Mouse (Mus musculus): ENCODE results near the gene Slc38a1.

Slc38a1 gene

DNA sequence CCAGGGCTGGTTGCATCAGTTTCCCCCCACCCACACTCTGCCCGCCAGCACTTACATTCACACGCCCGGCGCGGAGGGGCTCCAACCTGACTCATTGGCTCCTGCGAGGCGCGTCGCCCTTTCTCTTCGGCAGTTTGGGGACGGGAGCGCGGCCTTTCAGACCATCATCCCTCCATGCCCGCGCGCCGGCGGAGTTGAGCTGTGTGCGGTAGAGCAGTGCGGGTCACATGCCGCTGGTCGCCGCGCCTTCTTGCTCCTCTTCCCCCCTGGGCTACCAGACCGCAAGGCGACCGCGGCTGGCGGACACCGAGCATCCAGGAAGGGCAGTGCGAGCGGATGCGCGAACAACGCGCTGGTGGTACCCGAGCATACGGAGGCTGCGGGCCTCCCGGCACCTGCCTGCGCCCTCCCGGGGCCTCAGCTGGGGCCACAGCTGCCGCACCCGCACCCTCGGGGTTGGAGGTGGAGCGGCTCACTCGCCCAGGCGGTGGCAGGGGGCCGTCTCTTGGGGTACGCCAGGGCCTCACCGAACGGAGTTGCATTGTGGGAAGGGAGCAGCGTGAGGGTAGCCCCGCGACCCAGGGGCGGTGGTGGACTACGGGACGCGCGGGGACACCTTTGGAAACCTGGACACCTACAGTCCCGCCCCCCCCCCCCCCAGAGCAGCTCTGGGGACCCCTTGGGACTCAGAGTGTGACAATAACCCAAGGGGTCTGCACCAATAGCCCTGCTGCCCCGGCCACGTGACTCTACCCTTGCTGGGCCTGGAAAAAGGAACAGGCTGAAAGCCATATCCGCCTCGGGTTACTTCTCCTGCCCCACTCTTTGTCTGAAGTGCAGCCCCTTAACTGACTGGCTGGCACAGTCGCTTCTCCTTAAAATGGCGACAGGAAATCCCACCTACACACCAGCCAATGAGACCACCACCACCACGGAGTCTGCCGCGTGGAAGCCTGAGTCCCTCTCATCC is at the start of gene Slc38a1:
Gene Slc38a1 (minus strand): TSS at position 478 of the 970 bp plus-strand sequence.
- peak in 1 of 2 experiments; percentile 38 for DNase-seq (ENCODE audit: low spot score in 2 of 2)

DNA sequence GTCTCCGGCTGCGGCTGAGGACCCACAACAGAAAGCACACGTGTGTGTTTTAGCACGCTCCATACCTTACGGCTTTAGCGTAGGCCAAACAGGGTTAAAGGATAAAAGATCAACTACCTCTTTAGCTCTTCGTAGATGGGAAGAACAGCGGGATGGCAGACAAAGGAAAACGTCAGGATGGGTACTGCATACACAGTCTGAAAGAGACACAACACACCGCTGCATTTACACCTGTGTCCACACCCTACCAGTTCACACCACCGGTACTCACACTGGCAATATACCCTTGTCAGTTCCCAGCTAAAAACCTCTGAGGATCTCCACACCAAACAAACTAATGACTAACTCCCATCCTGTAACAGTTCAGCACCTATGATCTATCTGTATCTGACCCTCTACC is 49.7 kb upstream of the Slc38a1 start:
- DNase-seq (ENCODE audit: low spot score in 2 of 2): no peak

DNA sequence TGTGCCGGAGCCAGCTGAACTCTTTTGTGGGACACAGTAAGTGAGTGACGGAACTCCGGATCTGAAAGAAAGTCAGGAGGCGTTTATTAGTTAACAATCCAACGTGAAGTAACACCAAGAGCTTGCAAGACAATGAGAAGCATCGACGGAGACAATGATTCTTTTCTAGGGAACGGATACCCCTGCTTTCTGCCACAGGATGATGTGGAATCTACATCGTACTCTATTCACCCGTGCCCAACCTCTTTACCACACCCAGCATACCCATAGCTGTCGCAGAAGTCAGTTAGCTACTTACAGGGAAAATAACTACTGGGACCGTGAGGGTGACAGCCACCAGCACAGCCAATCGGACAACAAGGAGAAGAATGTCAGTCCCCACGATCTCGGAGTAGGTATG is 48.7 kb upstream of the Slc38a1 start:
- no peak for DNase-seq (ENCODE audit: low spot score in 2 of 2)

DNA sequence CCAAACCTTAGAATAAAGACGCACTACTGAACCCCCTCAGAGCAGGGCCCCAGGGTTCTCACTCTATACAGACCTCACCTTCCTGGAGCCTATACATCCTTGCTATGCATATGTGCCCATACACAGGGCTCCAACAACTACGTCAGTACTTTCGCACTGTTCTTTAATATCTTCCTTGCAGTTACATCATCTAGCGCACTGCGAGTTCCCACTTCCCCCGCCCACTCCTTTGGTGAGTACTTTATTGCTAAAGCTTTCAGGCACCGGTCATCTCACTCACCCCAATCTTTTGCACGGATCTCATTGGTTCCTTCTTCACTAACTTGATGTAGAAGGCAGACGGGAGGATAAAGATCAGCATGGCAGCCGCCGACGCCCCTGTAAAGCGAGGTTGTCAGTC is 48.1 kb upstream of the Slc38a1 start:
- no peak for DNase-seq (ENCODE audit: low spot score in 2 of 2)

DNA sequence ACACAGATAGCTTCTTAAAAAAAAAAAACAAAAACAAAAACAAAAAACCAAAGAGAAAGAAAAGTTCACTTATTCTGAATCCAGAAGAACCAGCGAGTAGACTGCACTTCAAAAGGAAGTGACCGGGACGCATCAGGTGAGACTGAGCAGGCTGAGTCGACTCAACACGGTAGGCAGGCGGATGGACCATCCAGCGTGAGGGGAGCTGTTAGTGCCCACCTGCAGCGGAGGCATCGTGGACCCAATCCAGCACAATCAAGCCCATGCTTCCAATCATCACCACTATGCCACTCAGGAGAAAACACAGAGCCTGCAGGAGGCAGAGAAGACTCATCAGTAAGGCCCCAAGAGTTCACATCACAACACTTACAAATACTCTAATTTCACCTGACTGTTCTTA is 47.2 kb upstream of the Slc38a1 start:
- no peak for DNase-seq (ENCODE audit: low spot score in 2 of 2)

DNA sequence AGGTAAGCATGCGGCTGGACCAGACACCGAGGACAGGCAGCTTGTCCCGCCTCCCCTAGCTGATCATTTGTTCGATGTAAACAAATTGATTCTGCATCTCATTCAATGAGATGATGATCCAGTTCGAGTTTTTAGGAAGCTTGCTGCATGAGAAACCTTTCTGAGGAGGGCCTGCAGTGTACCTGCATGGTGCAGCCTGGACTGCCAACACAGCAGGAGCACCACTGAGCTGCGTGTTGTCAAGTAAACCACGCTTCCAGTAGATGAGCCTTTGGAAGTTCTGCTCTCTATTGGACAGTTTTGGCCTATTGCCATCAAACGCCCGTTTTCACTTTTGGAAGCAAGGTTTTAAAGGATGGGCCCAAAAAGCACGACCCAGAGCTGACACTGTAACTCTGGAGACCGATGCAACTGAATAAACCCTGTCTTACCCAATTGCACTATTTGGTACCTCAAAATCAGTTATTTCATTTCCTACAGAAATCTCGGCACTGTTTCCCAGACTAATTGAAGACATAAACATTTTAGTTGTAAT is 46.1 kb upstream of the Slc38a1 start:
- no peak for DNase-seq (ENCODE audit: low spot score in 2 of 2)

DNA sequence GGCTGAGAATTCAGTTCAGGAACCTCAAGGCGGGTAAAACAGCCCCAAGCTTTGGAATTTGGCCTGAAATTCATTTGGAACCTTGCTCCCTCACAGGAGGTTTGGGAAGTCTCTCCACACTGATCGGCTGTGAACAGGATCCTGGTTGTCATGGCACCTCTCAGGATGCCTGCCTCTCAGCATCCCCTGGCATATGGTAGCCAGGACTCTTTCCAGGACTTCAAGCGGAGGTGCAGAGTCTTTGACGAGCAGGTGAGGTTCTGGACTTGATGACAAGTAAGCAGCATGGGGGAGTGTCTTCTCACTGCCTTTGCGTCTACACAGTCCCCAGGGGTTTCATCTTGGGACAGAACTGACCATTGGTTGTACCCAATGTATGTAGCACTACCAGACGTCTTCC is 45.3 kb upstream of the Slc38a1 start:
- no peak for DNase-seq (ENCODE audit: low spot score in 2 of 2)

DNA sequence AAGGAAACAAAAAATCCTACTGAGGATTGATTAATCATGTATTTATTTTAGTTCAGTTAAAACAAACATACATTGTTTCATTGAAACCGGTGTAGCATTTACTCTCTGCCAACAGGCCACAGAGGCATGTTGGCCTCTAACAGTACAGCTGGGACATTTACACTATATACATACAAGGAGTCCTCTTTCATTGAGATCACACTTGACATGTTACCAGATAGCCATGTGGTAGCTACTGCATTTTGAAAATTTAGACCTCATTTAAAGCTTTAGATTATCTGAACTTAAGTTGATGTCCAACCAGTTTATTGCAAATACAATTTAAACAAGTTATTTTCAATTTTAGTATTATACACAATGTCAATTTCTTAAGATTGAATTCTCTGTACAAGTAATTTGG is 44.7 kb upstream of the Slc38a1 start:
- no peak for DNase-seq (ENCODE audit: low spot score in 2 of 2)

DNA sequence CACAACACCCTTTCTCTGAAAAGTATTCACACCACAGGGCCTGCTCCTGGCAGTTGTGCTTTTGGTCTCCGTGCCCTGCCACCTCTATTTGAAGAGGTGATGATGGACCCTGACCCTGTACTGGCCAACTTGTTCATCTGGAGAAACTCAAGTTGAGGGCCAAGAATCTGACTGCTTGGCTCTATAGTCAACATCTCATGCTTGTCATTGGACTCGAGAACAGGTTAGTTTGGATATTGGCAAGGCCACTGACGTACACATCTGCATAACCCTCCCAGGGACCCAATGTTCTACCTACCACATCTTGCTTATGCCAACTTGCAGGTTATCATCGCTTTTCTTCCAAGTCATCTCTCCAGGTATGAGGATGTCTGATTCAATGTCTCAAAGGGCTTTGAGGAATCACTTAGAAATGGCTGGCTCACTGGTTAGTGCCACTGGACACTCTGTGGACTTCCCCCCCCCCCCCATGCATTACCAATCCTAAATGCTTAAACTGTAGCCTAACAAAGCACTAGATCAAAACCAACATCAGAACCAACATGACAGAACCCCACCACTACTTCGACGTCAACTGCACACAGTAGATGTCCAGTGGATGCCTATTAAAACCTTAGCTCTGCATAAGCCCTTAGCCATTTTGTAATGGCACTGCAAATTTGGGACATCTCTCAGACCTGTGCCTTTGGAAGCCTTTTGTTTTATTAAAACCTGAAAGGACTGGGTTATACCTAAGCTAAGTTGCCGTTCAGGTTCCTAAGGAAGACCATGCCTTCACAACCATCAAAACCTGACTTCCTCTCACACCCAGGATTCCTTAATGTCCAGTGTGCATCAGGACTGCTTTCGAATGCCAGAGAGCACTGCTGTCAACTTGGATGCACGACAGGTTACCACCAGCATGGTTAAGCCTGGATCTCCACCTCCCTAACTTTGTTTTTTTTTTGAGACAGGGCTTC is 43.8 kb upstream of the Slc38a1 start:
- no peak for DNase-seq (ENCODE audit: low spot score in 2 of 2)

DNA sequence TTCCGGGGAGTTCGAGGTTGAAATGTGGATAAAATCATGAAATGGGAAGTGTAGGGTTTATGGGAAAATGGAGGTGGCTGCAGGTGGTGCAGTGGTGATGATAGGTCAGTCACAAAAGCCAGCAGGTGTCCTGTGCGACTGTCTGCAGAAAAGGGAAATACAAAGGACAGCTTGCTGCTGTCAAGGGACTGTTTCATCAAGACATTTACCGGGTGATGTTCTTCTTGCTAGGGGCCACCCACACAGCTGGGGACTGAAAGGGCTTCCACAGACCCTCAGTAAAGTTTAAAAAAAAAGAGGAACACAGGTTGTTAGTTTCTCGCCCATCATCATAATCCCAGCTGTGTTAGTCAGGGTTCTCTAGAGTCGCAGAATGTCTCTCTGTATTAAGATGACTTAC is 42.6 kb upstream of the Slc38a1 start:
- DNase-seq (ENCODE audit: low spot score in 2 of 2): no peak

DNA sequence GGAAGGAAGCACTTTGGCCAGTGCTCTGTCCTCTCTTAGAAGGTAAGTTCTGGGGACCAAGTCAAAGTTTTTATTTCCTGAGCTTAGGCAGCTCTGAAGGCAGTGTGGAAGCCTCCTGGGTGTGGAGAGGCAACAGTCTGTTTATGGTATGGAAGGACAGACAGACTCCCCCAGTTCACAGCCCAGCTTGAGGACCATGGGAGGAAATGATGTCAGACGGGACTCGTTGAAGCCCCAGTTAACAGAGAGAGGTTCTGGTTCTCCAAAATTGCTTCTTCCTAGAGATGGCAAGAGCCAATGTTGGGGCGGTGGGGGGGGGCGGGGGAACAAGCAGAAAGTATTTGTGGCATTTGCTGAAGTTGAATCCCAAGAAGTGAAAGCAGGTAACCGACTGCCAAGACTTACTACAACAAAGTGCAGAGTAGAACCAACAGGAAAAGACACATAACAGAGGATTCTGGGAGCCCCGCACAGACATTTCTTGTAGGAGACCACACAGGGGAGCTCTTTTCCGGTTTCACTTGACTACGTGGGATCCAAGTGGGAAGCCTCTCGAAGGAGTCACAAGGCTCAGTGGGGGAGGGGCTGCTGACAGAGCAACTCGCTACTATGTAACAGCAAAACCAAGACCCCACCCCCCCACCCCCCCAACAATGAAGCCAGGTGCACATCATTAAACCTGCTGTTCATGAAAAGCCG is 41.6 kb upstream of the Slc38a1 start:
- DNase-seq (ENCODE audit: low spot score in 2 of 2): no peak

DNA sequence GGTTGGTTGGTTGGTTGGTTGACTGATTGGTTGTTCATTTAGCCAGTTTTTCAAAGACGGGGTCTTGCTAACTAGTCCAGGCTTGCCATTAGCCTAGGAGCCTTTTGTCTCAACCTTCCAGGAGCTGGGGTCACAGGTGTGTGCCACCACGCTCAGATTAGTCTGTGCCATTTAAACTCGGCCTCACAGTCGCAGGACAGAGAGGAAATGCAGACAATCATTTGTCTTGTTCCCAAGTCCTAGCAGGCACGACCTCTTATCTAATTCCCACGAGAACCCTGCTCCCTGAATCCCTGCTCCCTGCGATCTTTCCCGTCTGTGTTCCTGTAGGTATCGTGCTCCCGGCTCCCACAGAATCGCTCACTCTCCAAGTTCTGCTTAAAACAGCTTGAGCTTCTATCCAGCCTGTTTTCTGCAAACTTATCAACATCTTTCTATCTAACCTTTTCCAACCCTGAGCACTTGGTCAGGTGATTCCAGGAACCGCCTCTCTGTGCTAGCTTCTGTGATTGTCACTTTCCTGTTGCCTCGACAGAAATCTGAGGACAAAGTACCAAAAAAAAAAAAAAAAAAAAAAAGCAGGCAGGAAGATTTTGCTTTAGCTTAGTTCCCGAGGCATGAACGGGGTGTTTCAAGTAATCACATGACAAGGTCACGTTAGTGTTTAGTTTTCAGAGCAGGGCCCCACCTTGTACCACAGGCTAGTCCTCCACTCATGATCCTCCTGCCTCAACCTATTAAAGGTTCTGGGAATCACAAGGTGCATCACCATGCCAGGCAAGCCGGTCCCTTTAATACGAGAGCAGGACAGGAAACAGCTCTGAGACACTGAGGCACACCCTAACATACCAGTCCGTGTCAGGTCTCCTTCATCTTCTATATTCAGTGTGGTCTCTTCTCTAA is 36.4 kb upstream of the Slc38a1 start:
- no peak for DNase-seq (ENCODE audit: low spot score in 2 of 2)

DNA sequence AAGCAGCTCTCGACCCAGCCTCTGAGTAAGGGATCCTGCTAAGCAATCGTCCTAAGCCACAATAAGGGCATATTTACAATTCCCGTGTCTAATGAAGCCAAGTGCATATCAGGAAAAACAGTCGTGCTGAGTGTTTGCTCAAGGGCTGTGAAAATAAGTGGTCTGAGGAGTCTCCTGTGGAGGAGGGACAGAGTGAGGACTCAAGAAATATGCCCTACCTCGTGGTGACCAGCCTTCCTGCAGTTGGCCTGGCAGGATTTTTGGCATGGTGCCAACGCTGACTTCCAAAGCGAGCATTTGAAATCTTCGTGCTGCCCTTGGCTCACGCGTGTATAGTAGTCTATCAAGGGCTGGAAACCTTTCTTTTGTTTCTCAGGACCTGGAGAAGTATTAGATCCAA is 33.8 kb upstream of the Slc38a1 start:
- no peak for DNase-seq (ENCODE audit: low spot score in 2 of 2)

DNA sequence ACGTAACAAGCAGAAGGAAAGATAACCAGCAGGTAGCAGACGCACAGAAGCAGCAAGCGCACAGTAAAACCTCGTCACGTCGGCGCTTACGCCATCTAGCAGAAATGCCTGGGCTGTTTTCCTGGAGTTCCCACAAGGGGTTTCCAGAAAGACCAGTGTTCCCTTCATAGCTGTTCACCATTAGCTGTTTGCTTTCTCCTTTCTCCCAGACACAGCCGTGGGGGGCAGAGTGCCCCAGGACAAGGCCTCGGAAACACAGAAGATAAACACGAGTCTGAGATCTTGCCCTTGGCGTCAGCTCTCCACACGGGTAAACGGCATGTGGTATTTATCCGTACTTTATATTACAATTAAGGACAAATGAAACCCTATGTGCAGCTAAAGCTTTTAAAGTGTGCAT is 33.0 kb upstream of the Slc38a1 start:
- DNase-seq (ENCODE audit: low spot score in 2 of 2): no peak

DNA sequence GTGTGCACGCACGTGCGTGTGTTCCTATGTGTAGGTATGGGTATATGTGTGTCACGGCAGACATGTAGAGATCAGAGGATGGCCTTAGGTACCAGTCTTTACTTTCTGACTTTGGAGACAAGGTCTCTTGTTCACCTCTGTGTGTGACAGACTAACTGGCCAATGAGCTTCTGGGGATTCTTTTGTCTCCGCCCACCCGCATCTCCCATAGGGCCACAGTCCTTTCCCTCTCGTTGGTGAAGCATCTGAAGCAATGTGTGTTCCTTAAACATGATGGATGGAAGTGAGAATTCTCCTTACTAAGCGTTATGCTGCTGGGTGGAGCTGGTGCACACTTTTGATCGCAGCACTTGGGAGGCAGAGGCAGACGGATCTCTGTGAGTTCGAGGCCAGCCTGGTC is 32.3 kb upstream of the Slc38a1 start:
- DNase-seq (ENCODE audit: low spot score in 2 of 2): no peak

DNA sequence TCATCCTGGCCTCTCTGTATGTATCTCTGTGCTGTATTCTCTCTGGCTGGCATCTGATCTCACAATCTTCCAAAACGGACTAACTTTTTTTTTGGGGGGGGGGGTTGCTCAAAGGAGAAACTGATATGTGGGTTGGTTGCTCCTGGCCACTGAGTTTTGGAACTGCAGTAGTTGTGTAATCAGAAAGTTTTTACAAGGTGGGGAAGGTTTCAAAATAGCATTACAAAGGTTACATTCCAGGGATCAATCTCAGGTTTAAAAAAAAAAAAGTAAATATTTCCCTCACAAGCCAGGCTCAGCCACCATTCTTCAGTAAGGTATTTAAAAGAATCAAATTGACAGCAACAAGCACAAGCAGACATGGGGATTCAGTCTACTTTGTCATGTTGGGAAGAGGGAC is 31.4 kb upstream of the Slc38a1 start:
- DNase-seq (ENCODE audit: low spot score in 2 of 2): no peak

DNA sequence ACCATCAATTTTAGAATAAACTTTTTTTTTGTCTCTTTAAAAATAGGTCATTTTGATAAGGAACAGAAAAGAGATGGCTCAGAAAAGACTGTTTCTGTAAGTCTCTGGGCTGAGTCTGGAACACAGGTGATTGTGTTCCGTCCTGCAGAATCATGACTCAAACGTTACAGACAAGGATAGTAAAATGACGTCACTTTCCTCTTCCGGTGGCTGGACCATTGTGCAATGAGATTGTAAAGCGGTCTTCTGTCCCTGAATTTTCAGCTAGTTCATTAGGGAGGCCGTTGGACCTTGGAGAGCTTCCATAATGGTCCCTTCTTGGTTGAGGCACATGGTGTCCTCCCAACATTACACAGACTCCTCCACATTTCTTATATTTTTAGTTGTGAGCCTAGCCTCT is 27.0 kb upstream of the Slc38a1 start:
- DNase-seq (ENCODE audit: low spot score in 2 of 2): no peak

DNA sequence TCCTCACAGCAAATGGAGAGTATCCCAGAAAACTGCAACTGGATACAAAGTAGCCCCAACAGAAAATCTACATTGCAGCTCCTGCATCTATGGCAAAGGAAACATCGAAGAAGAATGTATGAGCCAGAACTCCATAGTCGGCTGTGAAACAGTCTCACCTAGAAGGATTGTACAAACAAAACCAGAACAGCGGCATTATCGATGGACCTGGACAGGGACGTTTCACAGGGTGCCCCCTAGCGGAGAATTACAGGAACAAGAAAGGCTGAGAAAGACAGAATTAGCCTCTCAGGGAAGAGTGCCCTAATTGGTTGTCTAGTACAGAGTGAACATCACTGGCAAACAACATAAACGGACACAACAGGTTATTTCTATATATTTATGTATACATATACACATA is 23.9 kb upstream of the Slc38a1 start:
- peak in 1 of 2 experiments; percentile 68 for DNase-seq (ENCODE audit: low spot score in 2 of 2)

DNA sequence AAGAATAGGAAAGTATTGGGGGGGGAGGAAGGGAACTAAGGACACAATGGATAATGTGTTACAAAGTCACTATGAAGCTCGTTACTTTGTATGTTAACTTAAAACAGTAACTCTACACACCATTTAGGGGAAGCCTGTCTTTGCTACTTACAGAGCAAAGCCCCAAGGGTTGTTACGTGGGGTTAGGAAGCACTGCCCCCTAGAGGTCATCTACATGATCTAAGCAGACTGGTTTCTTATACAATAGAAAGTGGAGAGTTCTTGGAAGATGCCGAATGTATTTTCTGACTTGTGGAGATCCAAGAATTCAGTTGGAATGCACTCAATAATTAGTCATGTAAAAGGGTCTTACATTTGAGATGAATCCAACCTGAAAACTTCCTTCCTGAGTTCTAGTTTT is 23.2 kb upstream of the Slc38a1 start:
- DNase-seq (ENCODE audit: low spot score in 2 of 2): peak in 1 of 2 experiments; percentile 83

DNA sequence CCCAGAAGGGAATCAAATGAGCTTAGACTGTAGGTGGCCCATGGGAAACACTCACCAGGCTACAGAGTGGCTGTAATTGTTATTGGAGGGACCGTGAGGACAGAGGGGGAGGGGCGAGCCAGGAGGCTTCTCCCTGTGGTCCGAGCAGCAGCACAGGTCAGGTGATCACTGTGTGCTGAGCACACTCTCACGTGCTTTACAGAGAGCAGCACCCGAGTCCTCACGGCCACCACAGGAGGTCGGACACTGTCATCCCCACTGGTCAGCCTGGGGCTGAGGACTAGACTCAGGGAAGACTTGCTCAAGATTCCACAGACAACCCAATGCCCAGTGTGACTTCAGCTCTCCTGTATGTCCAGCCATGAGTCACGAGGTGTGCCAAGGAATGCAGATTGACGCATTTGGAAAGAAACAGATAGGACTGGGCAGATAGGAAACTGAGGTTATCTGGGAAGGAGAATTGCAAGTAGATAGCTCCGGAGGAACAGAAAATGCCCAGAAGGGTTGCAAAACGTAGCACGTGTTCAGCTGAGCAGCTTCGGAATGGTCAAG is 18.0 kb upstream of the Slc38a1 start:
- no peak for DNase-seq (ENCODE audit: low spot score in 2 of 2)
